Mouse (Mus musculus): Measurements from ENCODE around the gene Eif3k.
"Not testable (repeated sequence)": the region's sequence is repeated elsewhere in the genome, so short reads cannot be mapped to it uniquely, and the experiment has no call there.

The Eif3k gene

DNA sequence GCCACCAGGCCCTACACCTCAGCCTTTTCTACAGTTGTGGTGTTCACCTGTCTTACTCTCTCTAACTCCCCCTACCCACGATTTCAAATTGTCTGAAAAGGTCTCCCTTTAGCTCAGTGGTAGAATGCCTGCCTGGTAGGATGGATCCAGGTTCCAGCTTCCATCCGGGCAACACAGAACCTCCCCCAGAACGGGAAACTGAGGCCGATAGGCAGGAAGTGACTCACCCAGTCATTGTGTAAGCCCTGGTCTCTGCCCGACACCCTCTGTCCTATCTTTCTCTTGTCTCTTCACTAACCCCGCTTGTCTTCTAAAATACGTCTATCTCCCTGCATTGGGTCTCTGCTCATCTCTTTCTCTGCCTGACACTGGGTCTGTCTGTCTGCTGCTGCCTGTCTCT is 3.5 kb upstream of the Eif3k start:
- no peak for DNase-seq (ENCODE audit: low spot score)

GRCm38 (mm10) chr7:28984452-28984851 is 2.8 kb upstream of the Eif3k start:
- no peak for DNase-seq (ENCODE audit: low spot score)

DNA sequence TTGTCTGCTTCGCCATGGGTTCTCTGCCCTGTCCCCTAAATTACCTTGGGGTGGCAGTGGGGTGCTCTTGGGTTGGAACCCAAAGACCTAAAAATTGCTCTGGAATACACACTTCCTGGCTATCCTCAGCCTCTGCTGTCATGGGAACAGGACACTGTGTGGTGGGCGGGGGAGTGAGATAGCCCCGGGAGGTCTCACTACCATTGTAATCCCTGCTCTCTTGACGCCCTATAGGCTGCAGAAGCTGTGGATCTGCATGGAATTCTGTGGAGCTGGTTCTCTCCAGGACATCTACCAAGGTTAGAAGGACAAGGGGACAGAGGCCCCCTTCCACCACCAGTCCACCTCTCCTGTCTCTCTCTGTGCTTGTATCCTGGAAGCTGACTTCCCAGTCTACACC is 2.2 kb upstream of the Eif3k start:
- no peak for DNase-seq (ENCODE audit: low spot score)

GRCm38 (mm10) chr7:28983141-28983564 is 1.5 kb upstream of the Eif3k start:
- DNase-seq (ENCODE audit: low spot score), result no peak

DNA sequence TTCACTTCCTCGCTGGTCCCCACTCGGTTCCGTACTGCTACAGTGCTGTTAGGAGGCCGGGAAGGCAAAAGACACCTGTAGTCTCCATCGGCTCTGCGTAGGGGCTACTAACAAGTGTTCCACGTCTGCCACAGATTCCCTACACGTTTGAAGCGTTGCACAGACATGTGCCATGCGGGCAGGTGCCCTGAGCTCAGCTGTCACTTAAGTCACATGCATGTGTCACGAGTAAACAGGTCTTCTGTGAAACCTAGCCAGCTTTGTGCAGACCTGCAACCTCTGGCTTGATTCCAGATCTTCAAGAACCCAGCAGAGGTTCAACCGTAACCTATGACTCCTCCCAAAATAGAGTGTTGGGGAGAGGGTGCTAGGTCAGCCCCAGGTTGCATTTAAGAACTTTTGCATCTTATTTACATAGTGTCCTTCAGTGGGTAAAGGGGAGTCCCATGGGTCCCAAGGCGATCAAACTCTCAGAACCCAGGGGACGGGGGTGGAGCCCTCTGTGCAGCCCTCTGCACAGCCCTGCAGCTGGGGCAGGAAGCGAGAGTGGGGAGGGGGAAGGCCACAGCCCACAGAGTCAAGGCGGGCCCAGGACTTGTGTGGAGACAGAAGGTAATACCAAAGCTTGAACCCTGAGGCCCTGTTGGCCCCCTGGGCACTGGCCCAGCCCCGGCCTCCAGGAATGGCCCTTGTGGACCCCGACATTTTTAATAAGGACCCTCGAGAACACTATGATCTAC is 780 bp upstream of the Eif3k start:
- DNase-seq (ENCODE audit: low spot score), result no peak

- DNase-seq (ENCODE audit: low spot score), result no peak
These were observed 4.1 kb downstream of the Eif3k start for GRCm38 (mm10) chr7:28977556-28977955.

DNA sequence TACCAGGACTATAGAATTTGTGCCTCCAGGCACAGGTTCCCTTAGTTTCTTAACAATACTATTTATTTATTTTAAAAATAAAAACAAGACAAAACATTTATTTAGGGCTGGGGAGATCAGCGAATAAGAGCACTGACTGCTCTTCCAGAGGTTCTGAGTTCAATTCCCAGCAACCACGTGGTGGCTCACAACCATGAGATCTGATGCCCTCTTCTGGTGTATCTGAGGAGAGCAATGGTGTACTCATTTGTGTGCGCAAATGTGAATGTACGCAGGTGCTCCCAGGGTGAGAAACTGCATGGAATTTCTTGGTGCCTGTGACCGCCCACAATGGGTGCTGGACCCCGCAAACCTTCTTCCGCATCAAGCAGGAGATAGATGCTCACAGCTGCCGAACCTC is 8.6 kb downstream of the Eif3k start:
- DNase-seq (ENCODE audit: low spot score), result no peak

DNA sequence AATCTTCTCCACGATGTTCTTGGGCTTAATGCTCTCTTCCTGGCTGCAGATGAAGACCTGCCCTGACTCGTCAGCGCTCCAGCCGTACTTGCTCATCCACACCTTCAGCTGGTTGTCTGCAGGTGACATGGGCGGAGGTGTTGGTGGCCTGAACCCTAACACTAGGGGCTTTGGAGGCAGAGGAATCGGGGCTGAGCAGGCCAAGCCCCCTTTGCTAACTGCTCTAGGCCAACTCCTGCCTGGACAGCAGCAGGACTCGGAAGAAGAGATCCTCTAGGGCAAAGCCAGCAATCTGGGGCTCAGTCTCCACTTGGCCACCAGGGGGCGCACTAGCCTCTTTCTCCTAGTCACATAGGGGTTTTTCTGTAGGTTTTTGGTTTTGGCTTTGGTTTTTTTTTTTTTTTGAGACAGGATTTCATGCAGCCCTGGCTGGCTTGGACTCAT is 9.1 kb downstream of the Eif3k start:
- DNase-seq (ENCODE audit: low spot score), result peak; percentile 56

GRCm38 (mm10) chr7:28971770-28972269 is 9.8 kb downstream of the Eif3k start:
- no peak for DNase-seq (ENCODE audit: low spot score)

DNA sequence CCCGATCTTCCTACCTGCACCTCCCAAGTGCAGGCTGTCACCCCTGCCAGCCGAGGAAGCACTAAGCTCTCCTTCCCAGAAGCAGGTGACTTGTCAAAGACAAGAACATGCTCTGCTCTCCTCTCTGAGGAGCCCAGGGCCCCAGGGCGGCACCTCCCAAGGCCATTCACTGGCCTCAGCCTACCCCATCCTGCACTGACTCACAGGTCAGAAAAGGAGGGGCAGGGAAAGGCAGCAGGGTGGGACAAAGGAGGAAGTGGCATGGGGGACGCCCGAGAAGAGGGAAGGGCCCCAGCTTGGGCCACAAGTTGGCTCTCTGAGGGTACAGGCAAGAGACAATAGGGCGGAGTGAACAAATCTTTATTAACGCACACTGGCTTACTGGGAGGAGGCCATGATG is 10.6 kb downstream of the Eif3k start:
- no peak for DNase-seq (ENCODE audit: low spot score)

GRCm38 (mm10) chr7:28969672-28970394 is 11.8 kb downstream of the Eif3k start:
- no peak for DNase-seq (ENCODE audit: low spot score)

DNA sequence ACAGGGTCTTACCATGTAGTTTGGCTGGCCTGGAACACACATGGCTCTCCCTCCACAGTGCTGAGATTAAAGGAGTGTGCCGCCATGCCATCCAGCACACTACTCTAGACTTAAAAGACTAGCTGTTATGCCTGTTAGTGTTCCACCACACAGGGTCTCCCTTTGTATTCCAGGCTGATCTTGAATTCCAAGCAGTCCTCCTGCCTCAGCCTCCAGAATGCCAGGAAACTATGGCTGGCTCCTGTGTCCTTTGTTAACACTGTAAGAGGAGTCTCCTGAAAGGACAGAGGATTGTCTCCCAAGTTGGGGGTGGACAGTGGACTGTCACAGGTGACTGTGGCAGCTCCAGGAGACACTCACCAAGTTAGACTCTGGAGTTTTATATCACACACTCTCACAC is 12.4 kb downstream of the Eif3k start:
- DNase-seq (ENCODE audit: low spot score), result no peak

GRCm38 (mm10) chr7:28968120-28968519 is 13.5 kb downstream of the Eif3k start:
- DNase-seq (ENCODE audit: low spot score), result not testable (repeated sequence)

GRCm38 (mm10) chr7:28966751-28967505 is 14.7 kb downstream of the Eif3k start:
- DNase-seq (ENCODE audit: low spot score), result no peak

- DNase-seq (ENCODE audit: low spot score), result no peak
These were observed 15.5 kb downstream of the Eif3k start for GRCm38 (mm10) chr7:28966181-28966580.

- no peak for DNase-seq (ENCODE audit: low spot score)
These were observed 16.3 kb downstream of the Eif3k start for GRCm38 (mm10) chr7:28965346-28965840.

- no peak for DNase-seq (ENCODE audit: low spot score)
These were observed 18.2 kb downstream of the Eif3k start for GRCm38 (mm10) chr7:28963399-28963923.

DNA sequence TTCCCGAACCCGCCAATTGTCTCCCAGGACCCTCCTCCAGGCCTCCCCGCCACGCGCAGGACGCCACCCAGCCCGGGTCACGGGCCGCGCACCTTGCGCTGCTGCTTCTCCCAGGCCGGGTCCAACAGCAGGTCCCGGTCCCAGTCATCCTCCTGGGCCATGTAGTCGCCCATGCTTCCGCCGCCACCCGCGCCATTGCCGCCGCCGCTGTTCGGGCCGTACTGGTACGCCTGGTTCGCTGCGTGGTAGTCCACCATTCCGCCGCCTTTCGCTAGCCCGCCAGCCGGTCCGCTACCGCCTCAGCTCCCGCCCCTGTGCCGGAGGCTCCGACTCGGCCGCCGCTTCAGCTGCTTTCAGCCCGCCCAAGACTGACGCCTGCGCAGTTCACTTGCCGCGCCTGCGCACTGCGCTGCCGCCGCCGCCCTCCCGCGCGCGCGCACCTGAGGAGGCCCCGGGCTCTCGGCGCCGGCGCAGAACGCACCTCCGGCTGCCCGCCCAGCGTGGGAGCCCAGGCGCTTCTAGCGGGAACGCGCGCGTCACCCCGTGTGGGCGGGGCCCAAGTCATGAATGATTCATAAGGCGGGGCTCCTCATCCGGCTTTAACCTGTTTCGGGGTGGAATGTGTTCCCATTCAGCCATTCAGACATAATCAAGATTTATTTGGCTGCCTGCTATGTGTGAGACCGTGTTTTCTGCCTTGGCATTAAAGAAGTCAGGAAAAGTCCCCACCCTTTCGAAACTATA is 19.6 kb downstream of the Eif3k start, which contains the start of gene Actn4:
Actn4 (minus strand) TSS at position 414 of the 744 bp plus-strand sequence.
- peak; percentile 98 for DNase-seq (ENCODE audit: low spot score)

DNA sequence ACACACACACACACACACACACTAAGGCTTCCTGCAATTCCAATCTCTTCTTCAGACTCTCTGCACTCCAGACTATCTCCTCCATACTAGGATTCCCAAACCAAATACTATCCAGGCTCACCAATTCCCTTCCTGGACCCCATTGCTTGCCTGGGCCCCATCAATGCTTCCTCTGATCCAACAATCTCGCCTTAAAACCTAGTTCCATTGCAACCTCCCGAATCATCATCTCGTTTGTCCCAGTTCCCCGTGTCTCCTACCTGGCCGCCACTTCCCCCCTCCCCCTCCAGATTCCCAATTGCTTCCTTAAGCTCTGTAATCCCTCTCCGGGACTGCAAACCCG is 20.1 kb downstream of the Eif3k start:
- no peak for DNase-seq (ENCODE audit: low spot score)

- DNase-seq (ENCODE audit: low spot score), result no peak
These were observed 21.2 kb downstream of the Eif3k start for GRCm38 (mm10) chr7:28960354-28961046.

All from urinary bladder, postnatal 10 days (tissue).